Mouse (Mus musculus) ES-E14 (cell line): ENCODE measurements at regions not wholly inside any gene's neighbourhood (a gene's known extent, or its start where the extent isn't known, plus 50 kb on each side); places are given as distances from the start of the nearest gene placed in this dataset.

Experiments
- DNase-seq: peaks from one replicate; pipeline ENCODE4 v3.0.0-alpha.2; 2013; ENCODE audit warnings: low read depth, low spot score
- H3K27ac ChIP-seq: 2 replicates; pipeline ENCODE4 v1.5.1; 2012; ENCODE audit warnings: low read depth, mild to moderate bottlenecking, low read length, moderate library complexity, mixed read lengths; ENCODE audit not compliant: poor library complexity, insufficient read depth, severe bottlenecking
- H3K36me3 ChIP-seq: 2 replicates; pipeline ENCODE4 v1.6.1; 2012; ENCODE audit warnings: mild to moderate bottlenecking, low read length, moderate library complexity, mixed read lengths; ENCODE audit not compliant: control insufficient read depth, poor library complexity, insufficient read depth, severe bottlenecking
- H3K4me1 ChIP-seq, 2 experiments: fragments of 150-350 bp in 1 of 2; sonication (generic) in 1 of 2; 2 replicates each; pipeline ENCODE4 v1.6.1; 2012; ENCODE audit warnings: low read length in 2 of 2, mild to moderate bottlenecking in 1 of 2, mixed read lengths in 1 of 2; ENCODE audit not compliant: control insufficient read depth in 2 of 2, insufficient read depth in 2 of 2, poor library complexity in 1 of 2
- H3K4me3 ChIP-seq, 2 experiments: fragments of 150-350 bp in 1 of 2; sonication (generic) in 1 of 2; 2 replicates each; pipeline ENCODE4 v1.5.1; 2012; ENCODE audit warnings: low read length in 2 of 2, low read depth in 1 of 2, mild to moderate bottlenecking in 1 of 2, mixed read lengths in 1 of 2; ENCODE audit not compliant: insufficient read depth in 1 of 2, poor library complexity in 1 of 2, severe bottlenecking in 1 of 2
- H3K9ac ChIP-seq: 2 replicates; pipeline ENCODE4 v1.6.1; 2012; ENCODE audit warnings: low read depth, mild to moderate bottlenecking, low read length, mixed read lengths; ENCODE audit not compliant: poor library complexity, insufficient read depth, severe bottlenecking
- H3K9me3 ChIP-seq: fragments of 150-350 bp; sonication (generic); 2 replicates; pipeline ENCODE4 v1.6.1; 2012; ENCODE audit warnings: low read depth, mild to moderate bottlenecking, low read length; ENCODE audit not compliant: control insufficient read depth, insufficient read depth
- CHD2 ChIP-seq: IDR thresholded peaks from 2 replicates; pipeline ENCODE4 v1.6.1; 2014; ENCODE audit warnings: mild to moderate bottlenecking, low read depth, low read length, inconsistent platforms
- HCFC1 ChIP-seq: IDR thresholded peaks from 2 replicates; pipeline ENCODE4 v1.6.1; 2012; ENCODE audit warnings: low read length, inconsistent platforms, borderline replicate concordance; ENCODE audit not compliant: insufficient read depth
- MAFK ChIP-seq: IDR thresholded peaks from 2 replicates; pipeline ENCODE4 v1.6.1; 2014; ENCODE audit warnings: mild to moderate bottlenecking, low read depth, low read length, inconsistent platforms; ENCODE audit not compliant: insufficient read depth
- ZC3H11A ChIP-seq: IDR thresholded peaks from 2 replicates; pipeline ENCODE4 v1.6.1; 2012; ENCODE audit warnings: low read depth, mild to moderate bottlenecking, inconsistent platforms, low read length, borderline replicate concordance
- ZNF384 ChIP-seq: IDR thresholded peaks from 2 replicates; pipeline ENCODE4 v1.6.1; 2012; ENCODE audit warnings: low read depth, low read length, inconsistent platforms
- in situ Hi-C, 2 experiments: fragments of 600-800 bp; cut with MboI; formaldehyde crosslinking; loops; one replicate each; pipeline ENCODE4 v1.15.1; 2025; ENCODE audit warnings: low sequenced_read_pairs in 2 of 2, inconsistent platforms in 1 of 2; ENCODE audit not compliant: unreplicated experiment in 2 of 2

DNA sequence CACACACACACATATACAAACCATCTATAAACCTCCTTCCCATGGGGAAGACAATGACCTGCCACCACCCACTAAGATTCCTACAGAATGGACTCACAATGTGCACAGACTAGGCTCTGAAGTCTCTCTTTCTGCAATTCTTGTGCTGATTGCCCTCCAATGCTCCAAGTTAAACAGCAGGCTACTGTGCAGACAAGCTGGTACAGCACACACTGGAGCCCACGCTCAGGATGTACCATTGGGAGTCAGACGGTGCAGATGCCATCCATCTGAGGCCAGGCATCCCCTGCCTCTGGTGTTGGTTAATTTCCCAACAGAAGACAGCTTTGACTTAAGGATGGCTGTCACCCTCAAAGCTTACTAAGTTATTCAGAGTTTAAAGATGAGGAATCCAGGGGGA, 236.1 kb downstream of the Opa1 start:
- in situ Hi-C loops: no loop called here
- Histone ChIP-seq H3K4me3 (no peak overlapping the region), H3K27ac (no peak overlapping the region), H3K36me3 (no peaks in the 10 kb centered on the region), H3K4me1 (peaks cover 3 to 19% of the 10 kb centered on the region in 2 experiments; a peak in 3 of 4 replicates), H3K9ac (no peak overlapping the region), H3K9me3 (no peaks in the 10 kb centered on the region)
- no peak for TF ChIP-seq MAFK
- no peak for TF ChIP-seq CHD2
- DNase-seq: no peak

GRCm38 (mm10) chr16:29815632-29816337, 236.7 kb downstream of the Opa1 start:
- DNase-seq: no peak
- TF ChIP-seq MAFK (no peak), HCFC1 (no peak), ZC3H11A (no peak), CHD2 (no peak), ZNF384 (no peak)
- H3K36me3 ChIP-seq: no peaks in the 10 kb centered on the region
- H3K9ac ChIP-seq: no peak overlapping the region
- H3K9me3 ChIP-seq: no peaks in the 10 kb centered on the region
- peaks cover 3 to 19% of the 10 kb centered on the region in 2 experiments; a peak in 3 of 4 replicates for H3K4me1 ChIP-seq
- in situ Hi-C loops: no loop called here
- no peak overlapping the region for H3K27ac ChIP-seq
- no peak overlapping the region for H3K4me3 ChIP-seq

GRCm38 (mm10) chr16:29816681-29817369, 237.7 kb downstream of the Opa1 start:
- peaks cover 3 to 22% of the 10 kb centered on the region in 2 experiments; a peak in 3 of 4 replicates for H3K4me1 ChIP-seq
- no peaks in the 10 kb centered on the region for H3K36me3 ChIP-seq
- no peak overlapping the region for H3K4me3 ChIP-seq
- no peak for DNase-seq
- no peaks in the 10 kb centered on the region for H3K9me3 ChIP-seq
- TF ChIP-seq HCFC1 (no peak), CHD2 (no peak), ZC3H11A (no peak), ZNF384 (no peak), MAFK (no peak)
- H3K27ac ChIP-seq: no peak overlapping the region
- H3K9ac ChIP-seq: no peak overlapping the region
- in situ Hi-C loops: no loop called here

- no peak for DNase-seq
- H3K4me3 ChIP-seq: no peak overlapping the region
- H3K36me3 ChIP-seq: no peaks in the 10 kb centered on the region
- H3K27ac ChIP-seq: no peak overlapping the region
- no peaks in the 10 kb centered on the region for H3K9me3 ChIP-seq
- H3K9ac ChIP-seq: no peak overlapping the region
- TF ChIP-seq ZNF384 (no peak), ZC3H11A (no peak), CHD2 (no peak), HCFC1 (no peak), MAFK (no peak)
- in situ Hi-C loops: no loop called here
- peaks cover 3 to 24% of the 10 kb centered on the region in 2 experiments; a peak in 3 of 4 replicates for H3K4me1 ChIP-seq
These were observed 239.8 kb downstream of the Opa1 start for GRCm38 (mm10) chr16:29818807-29819440.
